Mouse (Mus musculus) CD4-positive, CD25-positive, alpha-beta regulatory T cell, adult 2 months (primary cell): ENCODE data around the gene Mapt.
A peak's percentile ranks its signal among the peaks of the same experiment; 100 is the strongest.
"Not testable (repeated sequence)": the region's sequence is repeated elsewhere in the genome, so short reads cannot be mapped to it uniquely, and the experiment has no call there.

ENCODE experiments used
- DNase-seq: peaks from one replicate; pipeline ENCODE4 v3.0.0-alpha.2; 2012; ENCODE audit warnings: low read depth, low spot score

The Mapt gene

DNA sequence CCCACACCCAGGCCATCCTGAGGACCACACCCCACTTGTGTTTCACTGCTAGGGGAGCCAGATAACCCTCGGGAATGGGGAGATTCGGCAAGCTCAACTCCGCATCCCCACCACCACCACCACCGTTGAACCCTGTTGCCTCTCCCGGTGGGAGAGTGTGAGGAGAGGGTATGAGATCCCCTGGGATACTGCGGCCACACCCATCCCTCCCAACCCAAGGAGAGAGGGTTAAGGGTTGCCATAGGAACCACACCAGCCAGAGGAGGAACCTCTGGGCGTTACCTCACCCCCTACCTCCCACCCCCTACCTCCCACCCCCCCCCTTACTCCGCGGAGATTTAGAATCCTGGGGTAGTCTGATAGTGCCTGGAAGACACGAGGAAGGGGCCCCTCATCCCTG lies 1.9 kb downstream of the Mapt start:
- DNase-seq, result no peak

DNA sequence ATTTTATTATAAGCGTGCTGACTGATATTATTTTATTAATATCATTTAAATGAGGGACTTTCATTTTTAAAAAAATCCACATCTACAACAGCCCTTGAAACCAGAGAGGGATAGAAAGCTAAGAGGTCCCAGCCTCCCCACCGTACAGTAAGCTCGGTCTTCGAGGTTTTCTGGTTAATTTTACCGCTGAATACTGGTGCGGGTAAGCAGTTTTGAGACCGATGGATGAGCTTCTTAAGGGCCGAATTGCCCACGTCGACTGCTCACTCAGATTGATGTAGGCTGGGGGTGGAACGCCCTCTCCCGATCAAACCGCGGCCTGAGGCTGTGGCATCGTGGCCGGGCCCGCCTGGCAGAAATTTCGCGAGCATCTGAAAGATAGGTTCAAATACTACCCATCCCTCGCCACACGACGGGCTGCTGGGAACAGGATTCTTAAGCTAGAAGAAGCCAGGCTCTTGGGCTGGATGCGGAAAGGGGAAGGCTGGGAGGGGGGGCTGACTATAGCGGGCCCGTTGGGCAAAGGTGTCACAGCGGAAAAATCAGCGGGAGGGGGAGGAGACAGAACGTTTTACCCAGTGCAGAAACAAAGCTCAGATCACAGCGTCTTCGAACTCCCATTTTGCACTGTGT lies 2.5 kb downstream of the Mapt start:
- DNase-seq, result peak; percentile 13

DNA sequence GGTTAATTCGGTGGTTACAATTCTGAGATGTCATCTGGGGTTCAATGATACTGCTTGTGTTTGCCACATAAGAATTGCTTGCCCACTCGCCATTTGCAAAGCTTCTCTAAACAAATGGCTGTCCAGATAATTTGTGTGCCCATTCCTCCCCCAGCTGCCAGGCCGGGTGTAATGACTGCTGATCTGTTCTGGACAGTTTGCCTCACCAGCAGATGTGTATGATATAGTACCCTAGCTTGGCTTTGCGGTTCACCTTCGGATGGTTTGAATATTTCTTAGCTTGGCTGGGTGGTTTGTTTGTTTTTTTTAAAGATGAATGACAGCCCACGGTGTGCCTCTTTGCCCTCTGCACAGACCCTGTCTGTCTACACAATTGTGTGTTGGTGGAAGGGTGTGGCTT lies 3.5 kb downstream of the Mapt start:
- DNase-seq, result no peak

DNA sequence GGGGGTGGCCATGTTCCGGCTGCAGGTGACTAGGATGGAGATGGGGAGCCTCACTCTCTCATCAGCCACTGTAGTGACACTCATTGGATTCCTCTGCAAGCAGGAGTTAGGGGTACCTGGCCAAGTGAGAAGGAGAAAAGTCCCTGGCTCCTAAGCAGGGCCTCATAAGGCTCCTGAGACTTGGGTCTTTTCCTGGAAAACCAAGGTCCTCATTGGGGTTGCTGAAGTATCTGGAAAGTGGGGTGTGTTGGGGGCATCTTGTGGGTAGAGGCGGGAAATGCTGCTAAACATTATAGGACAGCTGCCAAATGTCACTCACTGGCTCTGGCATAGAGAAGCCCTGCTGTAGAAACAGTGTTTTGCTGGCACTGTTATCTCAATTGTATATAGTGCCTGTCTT lies 4.7 kb downstream of the Mapt start:
- no peak for DNase-seq

DNA sequence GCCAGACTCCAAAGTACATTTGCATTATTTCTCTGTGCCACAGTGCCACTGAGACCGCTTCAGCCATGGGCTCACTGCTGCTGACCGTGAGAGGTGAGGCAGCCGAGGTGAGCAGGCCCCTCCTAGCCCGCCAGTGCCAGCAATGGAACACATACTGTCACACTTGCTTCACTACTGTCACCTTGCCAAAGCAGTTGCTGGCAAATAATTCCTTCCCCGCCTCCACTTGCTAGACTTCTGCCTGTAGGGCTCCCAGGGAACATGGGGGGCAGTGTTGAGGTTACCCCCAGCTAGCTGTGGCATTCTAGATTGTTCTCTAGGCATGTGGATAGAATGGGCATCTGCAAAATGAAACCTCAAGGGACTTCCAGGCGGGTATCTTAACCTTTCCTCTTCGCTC lies 6.0 kb downstream of the Mapt start:
- DNase-seq, result no peak

DNA sequence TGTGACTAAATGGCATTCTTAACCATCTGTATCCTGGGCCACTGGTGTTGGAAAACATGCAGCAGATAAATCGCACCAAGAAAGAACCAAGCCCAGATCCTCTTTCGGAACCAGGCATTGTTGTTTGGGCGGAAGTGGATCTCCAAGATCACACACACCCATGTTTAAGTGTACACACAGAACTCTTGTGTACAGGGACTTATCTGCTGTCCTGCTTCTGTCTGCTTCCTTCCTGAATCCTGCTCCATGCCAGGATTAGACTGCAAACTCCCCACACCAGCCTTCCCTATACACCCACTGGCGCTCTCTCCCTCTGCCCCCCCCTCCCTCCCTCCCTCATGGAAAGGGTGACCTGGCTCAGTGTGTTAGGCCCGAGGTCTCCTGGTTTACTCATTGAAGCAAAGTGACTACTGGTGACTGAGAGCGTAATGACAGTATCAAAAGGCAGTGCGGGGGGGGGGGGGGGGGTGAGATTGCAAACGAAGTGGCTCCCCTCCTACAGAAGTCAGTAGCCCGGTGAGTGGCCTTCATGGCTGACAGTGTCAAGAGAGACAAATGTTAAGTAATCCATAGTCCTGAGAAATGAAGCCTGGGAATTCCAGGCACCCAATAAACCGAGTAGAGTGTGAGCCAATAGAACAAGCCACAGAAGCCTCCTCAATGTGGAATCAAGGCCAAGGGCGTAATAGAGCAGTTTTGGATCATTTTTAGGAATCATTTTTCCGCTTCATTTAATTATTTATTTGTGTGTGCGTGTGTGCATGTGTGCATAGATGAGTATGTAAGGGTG lies 7.0 kb downstream of the Mapt start:
- no peak for DNase-seq

DNA sequence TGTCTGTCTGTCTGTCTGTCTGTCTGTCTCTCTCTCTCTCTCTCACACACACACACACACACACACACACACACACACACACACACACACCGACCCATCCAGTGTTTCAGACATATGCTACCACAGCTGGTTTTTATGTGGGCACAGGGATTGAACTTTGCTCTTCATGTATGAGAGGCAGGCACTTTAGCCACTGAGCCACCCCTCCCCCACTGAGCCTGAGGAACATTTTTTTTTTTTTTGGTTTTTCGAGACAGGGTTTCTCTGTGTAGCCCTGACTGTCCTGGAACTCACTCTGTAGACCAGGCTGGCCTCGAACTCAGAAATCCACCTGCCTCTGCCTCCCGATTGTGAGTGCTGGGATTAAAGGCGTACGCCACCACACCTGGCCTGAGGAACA lies 14.3 kb downstream of the Mapt start:
- DNase-seq, result not testable (repeated sequence)

DNA sequence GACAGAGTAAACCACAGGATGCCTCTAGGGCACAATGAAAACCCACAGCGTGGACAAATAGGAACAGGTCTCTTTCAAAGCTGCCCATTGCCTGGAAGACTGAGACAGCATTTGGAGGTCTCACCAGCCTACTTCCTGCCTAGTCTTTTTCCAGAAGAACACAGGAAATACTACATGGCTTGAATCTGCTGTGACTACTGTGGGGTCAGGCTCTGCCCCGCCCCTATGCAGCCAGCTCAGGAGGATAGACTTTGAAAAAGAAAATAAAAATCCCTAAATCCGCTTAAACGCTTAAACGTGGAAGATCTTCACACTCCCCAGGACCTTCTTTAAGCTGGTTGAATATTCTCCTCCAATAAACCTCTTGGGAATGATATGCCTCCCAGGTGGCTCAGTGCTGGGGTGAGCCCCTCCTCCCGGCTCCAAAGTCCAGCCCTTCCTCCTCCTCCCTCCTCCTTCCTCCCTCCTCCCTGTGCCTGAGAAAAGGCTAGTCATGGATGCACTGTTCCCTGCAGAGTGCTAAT lies 15.0 kb downstream of the Mapt start:
- DNase-seq, result no peak

DNA sequence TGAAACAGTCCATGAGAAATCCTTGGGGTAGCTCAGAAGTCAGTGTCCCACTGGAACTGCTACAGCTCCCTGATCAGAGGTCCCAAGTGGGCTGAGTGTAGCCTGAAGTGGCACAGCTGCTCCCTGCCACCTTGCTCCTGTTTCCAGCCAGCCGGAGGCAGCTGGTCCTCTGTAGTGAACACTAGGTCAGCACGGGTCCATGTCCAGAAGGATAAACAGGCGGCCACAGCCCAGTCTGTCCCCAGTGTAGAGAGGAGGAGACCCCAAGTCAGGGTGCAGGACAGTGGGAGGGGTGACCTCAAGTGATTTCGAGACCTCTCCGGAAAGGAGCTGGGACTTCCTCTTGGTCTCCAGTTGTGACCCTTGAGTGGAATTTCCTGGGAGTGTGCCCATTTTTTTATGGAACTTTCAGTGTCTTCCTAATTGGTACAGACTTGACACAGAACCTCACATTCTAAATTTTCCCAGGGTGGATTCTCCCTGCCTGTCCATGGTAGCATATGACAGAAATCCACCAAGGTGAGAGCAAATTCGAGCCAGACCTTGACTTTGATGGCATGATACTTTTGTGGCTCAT lies 16.0 kb downstream of the Mapt start:
- DNase-seq, result no peak

DNA sequence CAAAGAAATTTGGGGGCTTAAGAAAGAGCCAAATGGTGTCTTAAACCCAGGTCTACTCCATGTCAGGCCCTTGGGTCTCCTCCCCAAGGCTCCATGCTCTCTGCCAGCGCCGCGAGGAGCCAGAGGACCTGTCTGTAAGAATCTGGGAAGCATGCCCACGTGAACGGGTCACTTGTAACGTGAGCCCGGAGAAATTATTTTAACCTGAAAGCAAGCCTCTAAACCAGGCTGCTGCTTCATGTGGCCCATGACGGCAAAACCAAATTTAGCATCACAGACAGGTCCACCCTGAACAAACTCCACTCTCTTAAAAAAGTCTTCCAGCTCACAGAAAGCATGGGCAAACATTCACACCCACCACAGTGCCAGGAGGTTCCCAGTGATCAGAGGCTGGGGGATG lies 18.2 kb downstream of the Mapt start:
- DNase-seq, result no peak

DNA sequence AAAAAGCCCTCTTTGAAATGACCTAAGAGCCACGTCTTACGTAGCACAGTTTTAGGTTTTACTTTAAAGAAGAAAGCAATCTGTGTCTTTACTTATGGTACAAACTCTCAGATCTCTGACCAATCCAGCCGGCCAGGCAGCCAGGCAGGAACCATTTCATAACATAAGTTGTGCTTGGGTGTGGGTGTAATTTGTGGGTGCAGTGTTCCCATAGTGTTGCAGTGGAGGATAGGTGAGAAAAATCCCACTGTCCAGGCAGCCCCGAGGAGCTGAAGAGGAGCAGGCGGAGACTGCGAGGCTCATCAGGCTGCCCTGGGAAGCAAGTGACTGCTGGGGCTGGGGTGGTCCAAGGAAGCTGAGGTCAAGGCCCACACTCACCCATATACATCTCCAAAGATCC lies 19.9 kb downstream of the Mapt start:
- DNase-seq, result no peak

DNA sequence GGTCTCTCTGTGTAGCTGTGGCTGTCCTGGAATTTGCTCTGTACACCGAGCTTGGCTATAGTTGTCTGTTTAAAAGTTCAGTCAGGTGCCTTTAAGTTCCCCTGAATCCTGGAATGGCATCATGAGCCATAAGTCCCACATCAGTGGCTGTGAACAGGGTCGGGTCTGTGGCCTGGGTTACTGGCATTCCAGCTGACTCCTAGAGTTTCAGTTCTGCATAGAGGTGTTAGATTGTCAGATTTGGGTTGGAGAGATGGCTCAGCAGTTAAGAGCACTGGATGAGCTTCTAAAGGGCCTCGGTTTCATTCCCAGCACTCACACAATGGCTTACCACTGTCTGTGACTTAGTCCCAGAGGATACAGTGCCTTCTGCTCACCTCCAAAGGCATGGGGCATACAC lies 20.9 kb downstream of the Mapt start:
- DNase-seq, result no peak

DNA sequence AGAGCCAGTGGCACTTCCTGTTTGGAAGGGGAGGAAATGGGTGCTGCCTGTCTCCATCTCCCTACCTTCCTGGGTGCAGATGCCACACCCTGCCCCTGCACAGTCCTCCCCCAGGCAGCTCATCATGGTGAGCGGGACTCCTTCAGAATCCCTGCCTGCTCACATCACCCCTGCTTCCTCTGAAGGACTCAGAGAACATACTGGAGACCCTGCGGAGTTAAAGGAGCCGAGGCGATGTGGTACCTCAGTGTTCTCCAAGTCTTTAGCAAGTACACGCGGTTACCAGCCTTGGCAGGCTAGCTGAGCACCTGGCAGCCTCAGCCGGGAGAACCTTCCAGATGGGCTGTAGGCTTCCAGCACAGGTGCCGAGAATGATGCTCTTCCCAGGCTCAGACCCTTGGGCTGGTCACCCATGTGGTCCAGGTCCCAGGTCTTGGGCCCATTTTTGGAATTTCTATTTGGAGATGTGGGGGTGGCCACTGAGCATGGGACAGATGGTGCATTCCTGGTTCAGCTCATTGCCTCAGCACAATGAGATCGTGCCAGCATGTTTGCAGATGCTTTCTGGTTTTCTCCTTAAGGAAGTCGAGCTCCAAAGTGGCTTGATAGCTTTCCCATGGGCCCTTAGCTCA lies 23.3 kb downstream of the Mapt start:
- no peak for DNase-seq

DNA sequence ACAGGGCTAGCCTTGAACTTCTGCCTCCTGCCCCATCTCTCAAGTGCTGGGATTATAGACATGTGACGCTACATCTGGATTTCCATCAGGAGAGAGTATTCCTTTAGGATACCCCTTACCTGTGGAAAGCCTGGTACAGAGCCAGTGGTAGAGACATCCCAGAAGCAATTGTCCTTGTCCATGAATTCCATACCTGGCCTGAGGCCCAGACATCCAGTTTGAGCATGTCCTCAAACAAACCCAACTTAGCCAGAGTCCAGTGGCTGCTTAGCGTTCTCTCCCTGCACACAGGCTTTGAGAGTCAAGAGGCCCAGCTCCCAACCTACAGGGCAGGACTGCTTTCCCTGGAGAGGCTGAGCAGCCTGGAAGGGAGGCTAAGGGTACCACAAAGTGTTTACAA lies 25.0 kb downstream of the Mapt start:
- no peak for DNase-seq

DNA sequence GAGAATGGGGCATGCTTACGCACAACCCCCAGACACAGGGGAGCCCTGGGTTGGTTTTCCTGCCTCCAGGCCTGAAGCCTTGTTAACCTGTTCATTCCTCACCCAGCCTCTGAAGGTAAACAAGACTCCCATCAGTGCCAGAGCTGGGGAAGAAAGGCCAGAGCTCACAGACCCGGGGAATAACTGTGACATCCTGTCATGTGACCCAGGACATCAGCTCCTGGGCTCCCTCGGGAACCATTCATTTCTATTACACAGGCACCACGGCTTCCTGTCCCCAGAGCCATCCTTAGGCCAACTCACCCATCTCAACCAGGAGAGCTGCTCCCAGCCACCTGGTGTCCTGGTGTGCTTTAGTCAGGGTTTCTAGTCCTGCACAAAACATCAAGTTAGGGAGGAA lies 27.8 kb downstream of the Mapt start:
- no peak for DNase-seq

DNA sequence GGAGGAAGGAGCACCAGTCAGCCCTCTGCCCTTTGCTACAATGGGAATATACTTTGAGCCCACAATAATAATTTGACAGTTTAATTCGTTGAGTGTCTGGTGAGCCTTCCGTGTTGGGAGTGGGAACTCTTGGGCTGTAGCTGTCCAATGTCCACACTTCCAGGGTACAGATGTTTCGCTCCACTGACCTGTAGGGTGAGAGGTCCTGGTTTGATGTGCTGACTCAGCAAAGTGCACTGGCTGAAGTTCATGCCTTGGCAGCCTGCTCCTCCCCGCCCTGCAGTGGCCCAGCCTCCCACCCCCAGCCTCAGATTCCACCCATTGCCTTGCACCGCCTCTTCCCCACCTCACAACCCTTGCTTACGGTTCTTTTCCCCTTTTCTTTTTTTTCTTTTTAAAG lies 33.5 kb downstream of the Mapt start:
- no peak for DNase-seq

DNA sequence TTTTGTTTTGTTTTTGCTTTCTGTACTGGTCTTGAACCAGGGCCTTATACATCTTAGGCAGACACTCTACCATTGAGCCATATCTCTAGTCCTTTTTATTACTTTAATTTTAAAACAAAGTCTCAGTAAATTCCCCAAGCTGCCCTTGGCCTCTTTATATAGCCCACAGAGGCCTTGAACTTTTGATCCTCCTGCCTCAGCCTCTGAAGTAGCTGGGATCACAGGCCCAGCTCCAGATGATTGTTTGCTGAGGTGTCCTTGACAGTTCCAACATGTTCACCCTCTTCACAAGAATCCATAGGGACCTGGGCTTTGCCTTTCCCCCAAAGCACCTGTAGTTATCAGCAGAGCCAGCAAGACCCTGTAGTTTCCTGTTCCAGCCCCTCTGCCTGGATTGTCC lies 34.5 kb downstream of the Mapt start:
- DNase-seq, result no peak

DNA sequence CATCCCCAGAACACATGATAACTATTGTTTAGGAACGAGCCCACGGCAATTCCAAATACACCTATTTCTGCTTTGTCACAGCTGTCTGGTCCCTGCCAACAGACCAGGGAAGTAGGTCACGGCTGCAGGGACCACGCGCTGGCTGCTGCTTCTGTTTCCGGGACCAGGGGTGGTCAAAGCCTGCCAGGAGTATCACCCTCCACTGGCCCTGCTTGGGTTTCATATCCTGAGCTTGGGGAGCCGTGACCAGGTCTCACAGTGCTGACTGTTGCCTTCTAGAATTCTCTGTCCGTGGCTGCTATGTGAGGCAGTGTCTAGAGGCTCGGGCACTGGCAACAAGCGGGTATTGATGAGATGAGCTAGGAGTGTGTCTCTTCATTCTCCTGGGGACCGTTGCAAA lies 36.2 kb downstream of the Mapt start:
- no peak for DNase-seq

DNA sequence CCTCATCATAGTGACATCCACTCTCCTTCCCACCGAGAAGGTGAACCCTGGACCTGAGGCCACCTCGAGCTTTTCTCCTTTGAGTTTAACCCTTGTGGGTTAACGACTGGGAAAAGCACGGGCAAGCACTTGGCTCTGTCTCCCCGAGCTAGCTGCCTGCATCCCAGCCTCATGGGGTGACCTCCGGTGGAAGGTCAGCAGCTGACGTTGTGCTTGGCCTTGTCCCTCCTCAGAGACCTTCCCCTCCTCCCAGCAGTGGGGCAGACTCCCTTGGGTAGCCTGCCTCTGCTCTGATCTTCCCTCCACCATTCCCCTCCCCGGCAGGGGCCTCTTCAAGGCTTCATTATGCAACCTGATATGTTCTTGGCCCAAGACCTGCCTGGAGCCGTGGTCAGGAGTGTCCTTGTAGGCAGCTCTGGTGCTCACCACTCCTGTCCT lies 38.2 kb downstream of the Mapt start:
- DNase-seq, result no peak

DNA sequence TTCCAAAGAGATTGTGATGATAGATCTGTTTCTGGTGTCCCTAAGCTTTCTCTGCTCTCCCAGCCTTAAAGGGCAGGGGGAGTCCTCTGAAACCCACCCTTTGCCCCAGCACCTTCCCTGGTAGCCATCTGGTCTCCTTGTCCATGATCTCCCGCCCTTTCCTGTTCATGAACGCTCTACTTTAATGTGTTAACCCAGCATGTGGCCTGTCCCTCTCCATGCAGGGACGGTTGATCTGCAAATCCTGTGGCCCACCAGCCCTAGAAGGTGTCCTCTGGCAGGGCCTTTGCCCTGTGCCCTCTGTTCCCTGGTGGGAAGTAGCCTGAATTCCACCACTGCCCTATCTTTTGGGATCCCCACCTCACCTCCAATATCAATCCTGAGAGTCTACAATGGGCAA lies 39.3 kb downstream of the Mapt start:
- no peak for DNase-seq

DNA sequence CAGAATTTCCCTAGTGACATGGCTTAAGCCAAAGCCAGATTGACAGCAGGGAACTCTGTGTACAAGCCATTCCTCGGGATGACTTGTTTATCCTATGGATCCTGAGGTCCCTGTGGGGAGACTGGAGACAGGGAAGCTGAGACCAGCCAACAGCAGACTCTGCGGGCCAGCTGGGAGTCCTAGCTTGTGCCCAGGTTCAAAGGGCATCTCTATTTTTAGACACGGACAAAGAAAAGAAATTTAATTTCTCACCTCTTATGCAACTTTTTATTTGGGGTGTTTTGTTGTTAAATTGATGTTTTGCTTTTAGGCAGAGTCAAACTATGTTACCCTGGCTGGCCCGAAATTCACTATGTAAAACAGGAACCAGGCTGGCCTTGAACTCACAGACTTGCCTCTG lies 39.7 kb downstream of the Mapt start:
- DNase-seq, result no peak

DNA sequence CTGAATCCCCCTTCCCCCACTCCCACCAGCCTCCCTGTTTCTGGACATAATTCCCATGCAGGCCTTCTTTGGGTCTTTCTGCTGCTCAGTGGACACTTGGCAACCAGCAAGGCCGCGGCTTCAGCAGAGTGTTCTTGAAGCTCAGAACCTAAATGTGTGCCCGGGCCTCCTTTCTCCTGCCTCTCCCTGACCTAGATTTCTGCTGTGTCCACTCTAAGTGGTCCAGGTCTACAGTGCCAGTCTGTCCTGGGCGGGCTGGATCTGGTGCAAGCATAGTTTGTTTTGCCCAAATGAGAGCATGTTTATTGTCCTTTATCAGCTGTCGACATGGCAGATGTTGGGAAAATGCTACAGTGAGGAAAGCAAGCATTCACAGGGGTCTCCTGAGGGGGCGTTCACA lies 40.7 kb downstream of the Mapt start:
- DNase-seq, result no peak

DNA sequence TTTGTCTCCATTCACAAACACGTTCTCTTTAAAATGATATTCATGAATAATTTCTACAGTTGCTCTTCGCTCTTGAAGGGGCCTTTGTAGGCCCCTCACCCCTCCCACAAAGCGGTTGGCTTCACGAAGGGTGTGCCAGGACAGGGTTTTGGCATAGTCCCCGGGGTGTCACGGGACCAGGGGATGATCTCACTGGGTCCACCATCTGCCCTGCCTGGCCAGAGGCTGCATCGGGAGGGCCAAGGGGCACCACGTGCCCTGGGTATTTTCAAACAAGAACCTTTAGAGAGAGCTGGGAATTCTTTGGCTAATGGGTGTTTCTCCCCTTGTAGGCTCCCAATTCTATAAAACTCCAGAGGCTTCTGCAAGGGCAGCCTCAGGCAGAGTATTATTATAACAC lies 41.2 kb downstream of the Mapt start:
- DNase-seq, result no peak
